Mouse (Mus musculus): ENCODE results near the gene Tollip. TPM values are rescaled to one million over a fixed set of nuclear protein-coding genes. Genes with fewer than 3 reads are reported as not detected.

Tollip gene
- polyA plus RNA-seq, 1 experiment from 2014 or later: 54.5 TPM

- Histone ChIP-seq H3K4me3 (ENCODE audit: low read depth, low read length) (no peak overlapping the region), H3K9ac (no peak overlapping the region), H3K9me3 (ENCODE audit: low read depth, low read length) (no peaks in the 10 kb centered on the region), H3K27ac (ENCODE audit: low read depth) (no peak overlapping the region), H3K4me1 (ENCODE audit: insufficient read depth) (no peaks in the 10 kb centered on the region), H3K4me2 (no peak overlapping the region), H3K27me3 (ENCODE audit: insufficient read depth, low read length) (peaks cover 15% of the 10 kb centered on the region), H3K36me3 (ENCODE audit: insufficient read depth) (no peaks in the 10 kb centered on the region)
- no peak for DNase-seq
- no peak for TF ChIP-seq CTCF (IDR thresholded peaks at IDR 0.05; ENCODE audit: low read depth)
- 75% methylated on average over 8 of the region's 8 CpGs for WGBS
- ATAC-seq (ENCODE audit: insufficient read depth): no peak
Observed at GRCm38 (mm10) chr7:141956174-141956566, 37.9 kb upstream of the Tollip start.

- ATAC-seq (ENCODE audit: insufficient read depth) (no peak), DNase-seq (no peak)
- TF ChIP-seq CTCF (IDR thresholded peaks at IDR 0.05; ENCODE audit: low read depth): no peak
- peaks cover 20% of the 10 kb centered on the region for H3K27me3 ChIP-seq (ENCODE audit: insufficient read depth, low read length)
- H3K4me2 ChIP-seq: no peak overlapping the region
- WGBS: 59% methylated on average over 5 of the region's 5 CpGs
- no peaks in the 10 kb centered on the region for H3K4me1 ChIP-seq (ENCODE audit: insufficient read depth)
- no peak overlapping the region for H3K4me3 ChIP-seq (ENCODE audit: low read depth, low read length)
- H3K36me3 ChIP-seq (ENCODE audit: insufficient read depth): no peaks in the 10 kb centered on the region
- no peak overlapping the region for H3K9ac ChIP-seq
- H3K9me3 ChIP-seq (ENCODE audit: low read depth, low read length): no peaks in the 10 kb centered on the region
- no peak overlapping the region for H3K27ac ChIP-seq (ENCODE audit: low read depth)
Observed at GRCm38 (mm10) chr7:141955565-141956173, 37.4 kb upstream of the Tollip start.

DNA sequence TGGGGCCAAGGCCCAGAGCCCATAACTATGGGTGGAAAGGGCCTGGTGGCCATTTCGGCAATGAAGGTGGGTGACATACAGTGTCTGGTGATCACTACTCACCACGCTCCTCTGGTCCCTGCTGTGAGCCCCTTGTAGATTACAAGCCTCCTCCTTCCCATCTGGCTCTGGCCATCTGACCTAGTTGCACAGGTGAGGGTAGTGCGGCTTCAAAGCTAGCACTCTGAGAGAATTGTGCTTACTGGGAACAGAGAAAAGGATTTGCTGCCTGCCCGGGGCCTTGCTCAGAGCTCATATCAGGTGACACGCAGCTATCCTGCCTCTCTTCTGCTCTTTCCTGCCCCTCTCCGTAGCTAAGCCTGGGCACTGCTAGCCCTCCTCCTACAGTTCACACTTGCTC lies 35.3 kb upstream of the Tollip start:
- Histone ChIP-seq H3K27ac (ENCODE audit: low read depth) (no peak overlapping the region), H3K4me3 (ENCODE audit: low read depth, low read length) (no peak overlapping the region), H3K9ac (no peak overlapping the region), H3K27me3 (ENCODE audit: insufficient read depth, low read length) (peaks cover 36% of the 10 kb centered on the region), H3K4me2 (no peak overlapping the region), H3K36me3 (ENCODE audit: insufficient read depth) (no peaks in the 10 kb centered on the region), H3K4me1 (ENCODE audit: insufficient read depth) (no peaks in the 10 kb centered on the region), H3K9me3 (ENCODE audit: low read depth, low read length) (no peaks in the 10 kb centered on the region)
- ATAC-seq (ENCODE audit: insufficient read depth) (no peak), DNase-seq (no peak)
- no peak for TF ChIP-seq CTCF (IDR thresholded peaks at IDR 0.05; ENCODE audit: low read depth)
- 65% methylated on average over 6 of the region's 6 CpGs for WGBS

GRCm38 (mm10) chr7:141952920-141953319 lies 34.6 kb upstream of the Tollip start:
- Histone ChIP-seq H3K4me1 (ENCODE audit: insufficient read depth) (no peaks in the 10 kb centered on the region), H3K4me2 (no peak overlapping the region), H3K4me3 (ENCODE audit: low read depth, low read length) (no peak overlapping the region), H3K9ac (no peak overlapping the region), H3K27me3 (ENCODE audit: insufficient read depth, low read length) (peaks cover 43% of the 10 kb centered on the region), H3K27ac (ENCODE audit: low read depth) (no peak overlapping the region), H3K9me3 (ENCODE audit: low read depth, low read length) (no peaks in the 10 kb centered on the region), H3K36me3 (ENCODE audit: insufficient read depth) (no peaks in the 10 kb centered on the region)
- 52% methylated on average over 4 of the region's 4 CpGs for WGBS
- no peak for TF ChIP-seq CTCF (IDR thresholded peaks at IDR 0.05; ENCODE audit: low read depth)
- no peak for ATAC-seq (ENCODE audit: insufficient read depth)
- no peak for DNase-seq

- Histone ChIP-seq H3K27ac (ENCODE audit: low read depth) (no peak overlapping the region), H3K9ac (no peak overlapping the region), H3K27me3 (ENCODE audit: insufficient read depth, low read length) (peaks cover 52% of the 10 kb centered on the region), H3K4me2 (no peak overlapping the region), H3K4me1 (ENCODE audit: insufficient read depth) (no peaks in the 10 kb centered on the region), H3K4me3 (ENCODE audit: low read depth, low read length) (no peak overlapping the region), H3K9me3 (ENCODE audit: low read depth, low read length) (no peaks in the 10 kb centered on the region), H3K36me3 (ENCODE audit: insufficient read depth) (no peaks in the 10 kb centered on the region)
- WGBS: 87% methylated on average over 4 of the region's 4 CpGs
- TF ChIP-seq CTCF (IDR thresholded peaks at IDR 0.05; ENCODE audit: low read depth): no peak
- DNase-seq (no peak), ATAC-seq (ENCODE audit: insufficient read depth) (no peak)
Observed at GRCm38 (mm10) chr7:141951821-141952220, 33.5 kb upstream of the Tollip start.

- DNase-seq: peak; percentile 18
- Histone ChIP-seq H3K27ac (ENCODE audit: low read depth) (no peak overlapping the region), H3K9ac (peak overlapping the region; percentile 42), H3K36me3 (ENCODE audit: insufficient read depth) (no peaks in the 10 kb centered on the region), H3K27me3 (ENCODE audit: insufficient read depth, low read length) (peaks cover 67% of the 10 kb centered on the region), H3K4me3 (ENCODE audit: low read depth, low read length) (peak overlapping the region; percentile 38), H3K4me2 (peak overlapping the region; percentile 88), H3K4me1 (ENCODE audit: insufficient read depth) (no peaks in the 10 kb centered on the region), H3K9me3 (ENCODE audit: low read depth, low read length) (no peaks in the 10 kb centered on the region)
- WGBS: under 1% methylated on average over 73 of the region's 84 CpGs
- TF ChIP-seq CTCF (IDR thresholded peaks at IDR 0.05; ENCODE audit: low read depth): no peak
- no peak; the same call in 1 of the 2 replicates for ATAC-seq (ENCODE audit: insufficient read depth)
Observed at GRCm38 (mm10) chr7:141950104-141951013, 32.1 kb upstream of the Tollip start.

DNA sequence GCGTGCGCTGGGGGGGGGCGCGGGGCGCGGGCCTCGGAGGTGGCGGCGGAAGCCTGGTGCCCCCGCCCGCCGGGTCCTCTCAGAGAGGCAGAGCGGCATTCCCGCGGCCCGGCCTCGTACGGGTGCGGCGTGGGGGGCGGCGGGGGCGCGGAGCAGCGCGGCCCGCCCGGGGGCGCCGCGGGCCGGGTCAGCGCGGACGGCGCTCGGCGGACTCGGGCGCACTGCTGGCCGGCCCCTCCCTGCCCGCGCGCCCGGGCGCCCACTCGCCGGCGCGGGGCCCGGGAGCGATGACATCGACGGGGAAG lies 31.4 kb upstream of the Tollip start:
- WGBS: under 1% methylated on average over 30 of the region's 54 CpGs
- Histone ChIP-seq H3K36me3 (ENCODE audit: insufficient read depth) (no peaks in the 10 kb centered on the region), H3K27ac (ENCODE audit: low read depth) (no peak overlapping the region), H3K27me3 (ENCODE audit: insufficient read depth, low read length) (peaks cover 68% of the 10 kb centered on the region), H3K9me3 (ENCODE audit: low read depth, low read length) (no peaks in the 10 kb centered on the region), H3K4me1 (ENCODE audit: insufficient read depth) (no peaks in the 10 kb centered on the region), H3K4me2 (peak overlapping the region; percentile 88), H3K4me3 (ENCODE audit: low read depth, low read length) (peak overlapping the region; percentile 38), H3K9ac (peak overlapping the region; percentile 42)
- ATAC-seq (ENCODE audit: insufficient read depth) (peak; percentile 68; the same call in 1 of the 2 replicates), DNase-seq (no peak)
- TF ChIP-seq CTCF (IDR thresholded peaks at IDR 0.05; ENCODE audit: low read depth): no peak

Data from lung, embryonic 14.5 days (tissue).